Mouse (Mus musculus) heart, adult 10 weeks (tissue): ENCODE data around the gene Olfr785. TPM values are rescaled to one million over a fixed set of nuclear protein-coding genes. Genes with fewer than 3 reads are reported as not detected.

Experiments used
- polyA plus RNA-seq: library from polyadenylated mRNA; stranded (reverse); fragments of 350-450 nt; fragmentation: Illumina TruSeq; extraction: RNeasy Lipid Tissue Mini Kit (QIAGEN cat#74804); gene quantifications from one replicate; pipeline ENCODE4 v1.2.3, GENCODE M21; 2014; ENCODE audit warnings: low read depth, low replicate concordance

The Olfr785 gene
- not detected for polyA plus RNA-seq

DNA sequence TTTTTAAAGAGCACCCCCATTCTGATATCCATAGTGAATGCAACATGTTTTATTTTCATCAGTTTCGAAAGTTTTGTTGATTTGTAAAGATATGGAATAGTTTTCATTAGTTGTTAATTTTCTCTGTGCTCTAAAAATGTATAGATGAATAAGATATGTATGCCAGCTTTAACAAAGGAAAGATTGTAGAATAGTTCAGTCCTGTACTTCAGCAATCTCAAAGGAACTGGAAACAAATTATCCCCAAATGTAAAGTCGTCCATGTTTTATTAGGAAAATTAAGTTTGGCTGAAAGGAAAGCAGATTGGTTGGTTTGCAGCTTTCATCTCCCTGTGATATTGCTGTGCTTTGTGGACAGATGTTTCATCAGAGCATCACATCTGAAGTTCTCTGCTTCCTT, at the start of gene Olfr785:
TSS of gene Olfr785 (plus strand) at position 301 of the 400 bp plus-strand sequence.

DNA sequence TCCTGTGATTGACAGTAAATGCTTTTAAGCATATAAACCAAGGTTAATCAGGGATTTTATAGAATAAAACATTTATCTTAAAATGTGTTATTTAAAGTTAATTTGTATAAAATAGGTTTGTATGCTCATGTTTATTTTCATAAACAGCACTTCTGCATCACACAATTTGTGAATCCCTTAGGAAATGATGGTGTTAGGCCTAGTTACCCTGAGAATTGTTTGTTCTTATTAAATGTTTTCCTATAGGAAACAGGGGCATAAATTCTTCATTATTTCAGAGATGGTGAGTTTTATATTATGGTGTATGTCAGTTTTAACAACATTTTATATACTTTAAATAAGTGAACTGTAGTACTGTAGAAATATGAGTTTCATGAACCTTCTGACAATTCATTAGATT, 21.4 kb upstream of the Olfr785 start, which contains the start of gene Olfr784:
TSS of gene Olfr784 (plus strand) at position 301 of the 400 bp plus-strand sequence.

DNA sequence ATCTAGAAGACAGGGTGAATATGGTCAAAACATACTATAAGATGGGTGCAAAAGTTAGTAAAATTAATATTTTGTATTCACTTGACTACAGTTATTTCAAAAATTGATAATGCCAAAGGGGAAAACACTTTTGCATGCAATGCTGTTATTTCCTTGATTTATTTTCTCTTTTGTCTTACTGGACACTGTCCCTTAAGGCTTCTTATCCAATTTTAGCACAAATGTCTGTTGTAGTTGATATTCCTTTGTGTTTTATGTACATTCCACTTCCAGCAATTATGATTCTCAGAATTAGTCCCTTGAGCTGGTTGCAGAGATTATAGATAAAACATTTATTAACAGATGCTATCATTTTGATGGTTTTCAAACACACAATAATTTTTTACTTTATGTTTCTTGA, 21.8 kb downstream of the Olfr785 start, which contains the start of gene Olfr786:
TSS of gene Olfr786 (plus strand) at position 301 of the 400 bp plus-strand sequence.

Other genes with a start within 250 kb of the Olfr785 start
- gene Olfr771, start 240.7 kb upstream of the Olfr785 start, polyA plus RNA-seq = not detected
- gene Olfr772, start 227.5 kb upstream of the Olfr785 start, polyA plus RNA-seq = not detected
- gene Olfr773, start 218.0 kb upstream of the Olfr785 start, polyA plus RNA-seq = not detected
- gene Olfr774, start 169.2 kb upstream of the Olfr785 start, polyA plus RNA-seq = not detected
- not detected for gene Olfr775, start 157.0 kb upstream of the Olfr785 start, polyA plus RNA-seq
- not detected for gene Olfr776, start 146.3 kb upstream of the Olfr785 start, polyA plus RNA-seq
- gene Olfr777, start 133.9 kb upstream of the Olfr785 start, polyA plus RNA-seq = not detected
- not detected for gene Olfr780, start 87.3 kb upstream of the Olfr785 start, polyA plus RNA-seq
- gene Olfr781, start 76.6 kb upstream of the Olfr785 start, polyA plus RNA-seq = not detected
- gene Olfr782, start 56.6 kb upstream of the Olfr785 start, polyA plus RNA-seq = not detected
- not detected for gene Olfr784, start 21.3 kb upstream of the Olfr785 start, polyA plus RNA-seq
- not detected for gene Olfr786, start 21.9 kb downstream of the Olfr785 start, polyA plus RNA-seq
- gene Olfr787, start 56.4 kb downstream of the Olfr785 start, polyA plus RNA-seq = not detected
- gene Olfr788, start 65.6 kb downstream of the Olfr785 start, polyA plus RNA-seq = not detected
- gene Olfr789, start 79.3 kb downstream of the Olfr785 start, polyA plus RNA-seq = not detected
- gene Olfr790, start 93.1 kb downstream of the Olfr785 start, polyA plus RNA-seq = not detected
- not detected for gene Olfr791, start 116.4 kb downstream of the Olfr785 start, polyA plus RNA-seq
- gene Olfr792, start 133.7 kb downstream of the Olfr785 start, polyA plus RNA-seq = not detected
- not detected for gene Olfr794, start 162.2 kb downstream of the Olfr785 start, polyA plus RNA-seq
- gene Olfr796, start 207.1 kb downstream of the Olfr785 start, polyA plus RNA-seq = not detected
- not detected for gene Olfr798, start 222.5 kb downstream of the Olfr785 start, polyA plus RNA-seq
- not detected for gene Olfr799, start 232.1 kb downstream of the Olfr785 start, polyA plus RNA-seq